Mouse (Mus musculus) kidney, postnatal 0 days (tissue): ENCODE measurements around the gene Ccdc125. TPM values are rescaled to one million over a fixed set of nuclear protein-coding genes. Genes with fewer than 3 reads are reported as not detected.

Experiments used
- ATAC-seq: fragments of 200-750 bp; cut with Nextera tagmentation; replicated peaks from 2 replicates; pipeline ENCODE4 v1.8.0; 2017; ENCODE audit warnings: low read depth, moderate number of reproducible peaks, moderate TSS enrichment, moderate library complexity; ENCODE audit not compliant: low FRiP score
- DNase-seq: peaks from one replicate; pipeline ENCODE4 v3.0.0-alpha.2; 2016; ENCODE audit warnings: low spot score
- H3K27ac ChIP-seq: fragments of 300-500 bp; sonication (generic); 2 replicates; pipeline ENCODE4 v1.5.1; 2014; ENCODE audit warnings: mild to moderate bottlenecking
- H3K27me3 ChIP-seq: fragments of 300-500 bp; sonication (generic); 2 replicates; pipeline ENCODE4 v1.6.1; 2014; ENCODE audit warnings: low read length, mixed read lengths; ENCODE audit not compliant: insufficient read depth
- H3K36me3 ChIP-seq: fragments of 300-500 bp; sonication (generic); 2 replicates; pipeline ENCODE4 v1.6.1; 2014; ENCODE audit warnings: low read length, mixed read lengths; ENCODE audit not compliant: insufficient read depth
- H3K4me1 ChIP-seq: fragments of 300-500 bp; sonication (generic); replicated peaks from 2 replicates; pipeline ENCODE4 v1.6.1; 2014; ENCODE audit warnings: antibody characterized with exemption, low read length, mixed read lengths; ENCODE audit not compliant: insufficient read depth
- H3K4me2 ChIP-seq: fragments of 300-500 bp; sonication (generic); 2 replicates; pipeline ENCODE4 v1.6.1; 2014; ENCODE audit warnings: mild to moderate bottlenecking, low read length, moderate library complexity, mixed read lengths
- H3K4me3 ChIP-seq: fragments of 300-500 bp; sonication (generic); replicated peaks from 2 replicates; pipeline ENCODE4 v1.5.1; 2014; ENCODE audit warnings: low read depth, low read length
- H3K9ac ChIP-seq: fragments of 300-500 bp; sonication (generic); 2 replicates; pipeline ENCODE4 v1.6.1; 2014; ENCODE audit warnings: low read depth, low read length
- H3K9me3 ChIP-seq: fragments of 300-500 bp; sonication (generic); replicated peaks from 2 replicates; pipeline ENCODE4 v1.6.1; 2016; ENCODE audit warnings: low read length, inconsistent platforms, mixed read lengths
- CTCF ChIP-seq: IDR thresholded peaks from 2 replicates; pipeline ENCODE4 v1.5.1; 2016; ENCODE audit warnings: antibody characterized with exemption, low read depth, mild to moderate bottlenecking, moderate library complexity
- WGBS: fragments of 180-500 bp; shearing (Covaris S2); extraction: QIAGEN DNeasy Blood & Tissue Kit; methylation state at CpG from one replicate; pipeline ENCODE4 v1.1.7; 2014; 5-methylcytosine and 5-hydroxymethylcytosine counted together
- polyA plus RNA-seq: library from polyadenylated mRNA; unstranded; fragments of >200 nt; fragmentation: Nextera tagmentation; extraction: Ambion mirVana; gene quantifications from 2 replicates; pipeline ENCODE4 v1.2.1, GENCODE M21; 2015

The Ccdc125 gene
- polyA plus RNA-seq: 6.1 and 6.8 TPM in 2 replicates

- ATAC-seq (peak; percentile 75), DNase-seq (peak; percentile 57)
- WGBS: 1% methylated on average over 44 of the region's 44 CpGs
- H3K27ac ChIP-seq: peak within 1 kb of the TSS; percentile 85
- peak within 1 kb of the TSS; percentile 69 for H3K4me2 ChIP-seq
- peak within 1 kb of the TSS; percentile 71 for H3K9ac ChIP-seq
- H3K9me3 ChIP-seq: no peaks in the 10 kb centered on the region
- H3K4me1 ChIP-seq: no peaks in the 10 kb centered on the region
- TF ChIP-seq CTCF: no peak
- H3K4me3 ChIP-seq: peak within 1 kb of the TSS; percentile 60
- H3K27me3 ChIP-seq: no peaks in the 10 kb centered on the region
- no peaks in the 10 kb centered on the region for H3K36me3 ChIP-seq
These were observed at the start of gene Ccdc125 for GRCm38 (mm10) chr13:100669291-100670022. Gene Ccdc125 (plus strand): TSS chr13:100669717.

GRCm38 (mm10) chr13:100622241-100622640 is 47.3 kb upstream of the Ccdc125 start:
- Histone ChIP-seq H3K4me3 (no peak overlapping the region), H3K27ac (no peak overlapping the region), H3K9ac (no peak overlapping the region), H3K27me3 (no peaks in the 10 kb centered on the region), H3K36me3 (peaks cover 25% of the 10 kb centered on the region; the same call in 1 of the 2 replicates), H3K4me1 (no peaks in the 10 kb centered on the region), H3K4me2 (no peak overlapping the region), H3K9me3 (no peaks in the 10 kb centered on the region)
- no peak for TF ChIP-seq CTCF
- ATAC-seq: no peak
- no peak for DNase-seq
- 84% methylated on average over 4 of the region's 4 CpGs for WGBS

GRCm38 (mm10) chr13:100634106-100634691 is 35.3 kb upstream of the Ccdc125 start:
- no peak for TF ChIP-seq CTCF
- ATAC-seq (no peak), DNase-seq (no peak)
- Histone ChIP-seq H3K4me2 (no peak overlapping the region), H3K27ac (no peak overlapping the region), H3K4me1 (no peaks in the 10 kb centered on the region), H3K9me3 (no peaks in the 10 kb centered on the region), H3K27me3 (no peaks in the 10 kb centered on the region), H3K9ac (no peak overlapping the region), H3K36me3 (peaks cover 37% of the 10 kb centered on the region), H3K4me3 (no peak overlapping the region)
- WGBS: 96% methylated on average over 3 of the region's 3 CpGs

GRCm38 (mm10) chr13:100642471-100643209 is 26.9 kb upstream of the Ccdc125 start:
- 86% methylated on average over 4 of the region's 4 CpGs for WGBS
- Histone ChIP-seq H3K27me3 (no peaks in the 10 kb centered on the region), H3K9me3 (no peaks in the 10 kb centered on the region), H3K36me3 (peaks cover 32% of the 10 kb centered on the region), H3K4me2 (no peak overlapping the region), H3K4me3 (no peak overlapping the region), H3K27ac (no peak overlapping the region), H3K9ac (no peak overlapping the region), H3K4me1 (no peaks in the 10 kb centered on the region)
- no peak for ATAC-seq
- DNase-seq: no peak
- no peak for TF ChIP-seq CTCF

- Histone ChIP-seq H3K4me2 (no peak overlapping the region), H3K36me3 (peaks cover 21% of the 10 kb centered on the region; the same call in 1 of the 2 replicates), H3K27me3 (no peaks in the 10 kb centered on the region), H3K9me3 (no peaks in the 10 kb centered on the region), H3K9ac (no peak overlapping the region), H3K4me3 (no peak overlapping the region), H3K27ac (no peak overlapping the region), H3K4me1 (peaks cover 4% of the 10 kb centered on the region)
- ATAC-seq (no peak), DNase-seq (no peak)
- 92% methylated on average over 8 of the region's 8 CpGs for WGBS
- TF ChIP-seq CTCF: no peak
These were observed 21.3 kb upstream of the Ccdc125 start for GRCm38 (mm10) chr13:100648223-100648622.

- peak; percentile 98 for ATAC-seq
- peaks cover 4% of the 10 kb centered on the region for H3K4me1 ChIP-seq
- H3K36me3 ChIP-seq: peaks cover 5% of the 10 kb centered on the region; the same call in 1 of the 2 replicates
- H3K27ac ChIP-seq: peak within 1 kb of the TSS; percentile 96
- peak within 1 kb of the TSS; percentile 96 for H3K9ac ChIP-seq
- H3K27me3 ChIP-seq: no peaks in the 10 kb centered on the region
- H3K4me3 ChIP-seq: peak within 1 kb of the TSS; percentile 95
- TF ChIP-seq CTCF: peak; percentile 33
- WGBS: under 1% methylated on average over 69 of the region's 73 CpGs
- DNase-seq: peak; percentile 92
- peak within 1 kb of the TSS; percentile 70 for H3K4me2 ChIP-seq
- no peaks in the 10 kb centered on the region for H3K9me3 ChIP-seq
These were observed 18.7 kb upstream of the Ccdc125 start, which contains the start of the genes Ak6 and Rad17 for GRCm38 (mm10) chr13:100650550-100651438. Gene Ak6 (plus strand): TSS chr13:100650979. Gene Rad17 (minus strand): TSS chr13:100651051.
